In genomic region chr1:69105096-69105492, GRCm38 (mm10) we compare ENCODE assay signal across 9 mouse cellular contexts. TPM values are rescaled to one million over a fixed set of nuclear protein-coding genes. Genes with fewer than 3 reads are reported as not detected.
DNase-seq lines count a peak whose midpoint lies in the region; ATAC-seq and TF ChIP-seq lines count a peak whose summit lies in the region.
"Had no signal": no experiment of that assay in that cellular context is flagged by ENCODE, and none has a peak within 500 bp of the region (broad histone marks: within the 10 kb centered on the region; RNA-seq: fewer than 3 reads in every experiment).

No protein-coding gene starts in this region.

- no peaks in the 10 kb centered on the region for H3K36me3 ChIP-seq in heart, embryonic 16.5 days (ENCODE audit: control insufficient read depth, insufficient read depth)
- H3K36me3 ChIP-seq in neural tube, embryonic 11.5 days (ENCODE audit: control insufficient read depth, insufficient read depth, low read length): no peaks in the 10 kb centered on the region

- no peak for DNase-seq in gastrocnemius, adult 2 months
- no peak for DNase-seq in gastrocnemius, postnatal 4 days (ENCODE audit: low spot score in 2 of 2)
- peak; percentile 20 for DNase-seq in cerebellum, adult 8-10 months
- peak; percentile 36 to 49 for DNase-seq in kidney, postnatal 25 days
- DNase-seq in neural tube, embryonic 11.5 days (ENCODE audit: low spot score): peak; percentile 48
- DNase-seq in gastrocnemius, postnatal 36 days: no peak
- no peak for DNase-seq in adrenal gland, postnatal 10 days

- H3K4me1 ChIP-seq in heart, embryonic 16.5 days (ENCODE audit: control insufficient read depth, insufficient read depth, low read length): peaks cover 4% of the 10 kb centered on the region; the same call in 1 of the 2 replicates
- peaks cover 6% of the 10 kb centered on the region for H3K4me1 ChIP-seq in neural tube, embryonic 11.5 days (ENCODE audit: control insufficient read depth, insufficient read depth, low read length)

- H3K9me3 ChIP-seq in heart, embryonic 16.5 days (replicated peaks; ENCODE audit: control insufficient read depth, low read length): no peaks in the 10 kb centered on the region
- H3K9me3 ChIP-seq in neural tube, embryonic 11.5 days (ENCODE audit: control insufficient read depth, low read length): no peaks in the 10 kb centered on the region

- peak overlapping the region; percentile 77 for H3K4me3 ChIP-seq in gastrocnemius, adult 2 months
- peak overlapping the region; percentile 68 for H3K4me3 ChIP-seq in heart, embryonic 16.5 days (ENCODE audit: low read length)
- peak overlapping the region; percentile 77 for H3K4me3 ChIP-seq in neural tube, embryonic 11.5 days (ENCODE audit: low read depth, low read length)

- intact Hi-C loops in gastrocnemius, adult 2 months (cut with DNase I): no loop called here
- intact Hi-C loops in gastrocnemius, postnatal 36 days (cut with DNase I): no loop called here

- peak overlapping the region; percentile 69 for H3K4me2 ChIP-seq in heart, embryonic 16.5 days (ENCODE audit: low read depth, low read length)
- H3K4me2 ChIP-seq in neural tube, embryonic 11.5 days (ENCODE audit: low read depth): peak overlapping the region; percentile 97

- WGBS in heart, embryonic 16.5 days: under 1% methylated on average over 13 of the region's 13 CpGs
- WGBS in neural tube, embryonic 11.5 days: under 1% methylated on average over 13 of the region's 13 CpGs

- H3K27me3 ChIP-seq in heart, embryonic 16.5 days (ENCODE audit: control insufficient read depth, insufficient read depth, low read length): 0 out of 2 replicates have a peak, but pooled peaks cover 2% of the 10 kb centered on the region
- 0 out of 2 replicates have a peak, but pooled peaks cover 4% of the 10 kb centered on the region for H3K27me3 ChIP-seq in neural tube, embryonic 11.5 days (ENCODE audit: control insufficient read depth, insufficient read depth, low read length)

- H3K9ac ChIP-seq in heart, embryonic 16.5 days (ENCODE audit: low read length): peak overlapping the region; percentile 88
- H3K9ac ChIP-seq in neural tube, embryonic 11.5 days (ENCODE audit: low read length): peak overlapping the region; percentile 27; the same call in 1 of the 2 replicates

- TF ChIP-seq CTCF in gastrocnemius, adult 2 months (IDR thresholded peaks at IDR 0.05): no peak

- no peak for ATAC-seq in heart, embryonic 16.5 days (replicated peaks; ENCODE audit: extremely low read depth, insufficient read depth, low FRiP score)
- ATAC-seq in neural tube, embryonic 11.5 days (ENCODE audit: insufficient read depth, low FRiP score, low TSS enrichment): no peak

- H3K27ac ChIP-seq in gastrocnemius, adult 2 months: no peak overlapping the region
- H3K27ac ChIP-seq in heart, embryonic 16.5 days (ENCODE audit: low read length): peak overlapping the region; percentile 99
- 0 out of 2 replicates have a peak overlapping the region, but pooled peaks have one; percentile 17 for H3K27ac ChIP-seq in neural tube, embryonic 11.5 days (ENCODE audit: low read depth, low read length)

RNA-seq across cellular contexts. Expression of gene Erbb4, which starts 2.8 kb away (rescaled TPM):
- total RNA-seq in gastrocnemius, adult 2 months (2021): under 1 TPM; 0.18 to 0.39 TPM
- 1 to 10 TPM; 6.8 to 7.1 TPM for total RNA-seq in gastrocnemius, postnatal 4 days (2021)
- 5.9 and 6.2 TPM in 2 replicates for polyA plus RNA-seq in heart, embryonic 16.5 days (2015; fragmentation: Nextera tagmentation; extraction: Ambion mirVana)
- polyA plus RNA-seq in neural tube, embryonic 11.5 days (2014; fragmentation: Nextera tagmentation; extraction: Ambion mirVana): 5.0 and 6.0 TPM in 2 replicates
- under 1 TPM; 0.23 to 0.42 TPM for total RNA-seq in gastrocnemius, postnatal 36 days (2021)
- total RNA-seq in adrenal gland, postnatal 10 days (2021): 1 to 10 TPM; 1.2 to 1.4 TPM
- polyA plus RNA-seq: C2C12 had no signal

Comparison
In these comparisons a context has a peak if more than half of its experiments do, and no peak if none do; other contexts are left out.
1. DNase-seq: peak in cerebellum, adult 8-10 months (single experiment), kidney, postnatal 25 days (2 of 2) and neural tube, embryonic 11.5 days (single experiment); none in gastrocnemius, adult 2 months (single experiment), gastrocnemius, postnatal 4 days (0 of 2), gastrocnemius, postnatal 36 days (0 of 2) and adrenal gland, postnatal 10 days (single experiment).
2. Peak in every context shown above with its lines, with median percentiles within 50 percentile points of each other: H3K4me3 ChIP-seq.